Mouse (Mus musculus): ENCODE results near the gene Rbm38.

The Rbm38 gene

GRCm38 (mm10) chr2:173057623-173058022 lies 37.3 kb downstream of the Rbm38 start:
- no peak for DNase-seq (ENCODE audit: extremely low read depth, low read depth, low spot score)

GRCm38 (mm10) chr2:173058263-173058662 lies 38.0 kb downstream of the Rbm38 start:
- no peak for DNase-seq (ENCODE audit: extremely low read depth, low read depth, low spot score)

GRCm38 (mm10) chr2:173060450-173060849 lies 40.2 kb downstream of the Rbm38 start:
- DNase-seq (ENCODE audit: extremely low read depth, low read depth, low spot score), result no peak

- no peak for DNase-seq (ENCODE audit: extremely low read depth, low read depth, low spot score)
Measured at GRCm38 (mm10) chr2:173061443-173062351, 41.4 kb downstream of the Rbm38 start.

- DNase-seq (ENCODE audit: extremely low read depth, low read depth, low spot score), result no peak
Measured at GRCm38 (mm10) chr2:173063219-173063618, 42.9 kb downstream of the Rbm38 start.

- no peak for DNase-seq (ENCODE audit: extremely low read depth, low read depth, low spot score)
Measured at GRCm38 (mm10) chr2:173064864-173065263, 44.6 kb downstream of the Rbm38 start.

- no peak for DNase-seq (ENCODE audit: extremely low read depth, low read depth, low spot score)
Measured at GRCm38 (mm10) chr2:173072948-173073347, 52.6 kb downstream of the Rbm38 start.

GRCm38 (mm10) chr2:173073666-173074065 lies 53.4 kb downstream of the Rbm38 start:
- no peak for DNase-seq (ENCODE audit: extremely low read depth, low read depth, low spot score)

GRCm38 (mm10) chr2:173076921-173077320 lies 56.6 kb downstream of the Rbm38 start:
- DNase-seq (ENCODE audit: extremely low read depth, low read depth, low spot score), result no peak

GRCm38 (mm10) chr2:173079766-173080549 lies 59.7 kb downstream of the Rbm38 start:
- DNase-seq (ENCODE audit: extremely low read depth, low read depth, low spot score), result no peak

- no peak for DNase-seq (ENCODE audit: extremely low read depth, low read depth, low spot score)
Measured at GRCm38 (mm10) chr2:173080785-173081241, 60.5 kb downstream of the Rbm38 start.

GRCm38 (mm10) chr2:173082706-173083105 lies 62.4 kb downstream of the Rbm38 start:
- DNase-seq (ENCODE audit: extremely low read depth, low read depth, low spot score), result no peak

GRCm38 (mm10) chr2:173083106-173083505 lies 62.8 kb downstream of the Rbm38 start:
- DNase-seq (ENCODE audit: extremely low read depth, low read depth, low spot score), result no peak

GRCm38 (mm10) chr2:173083712-173084475 lies 63.6 kb downstream of the Rbm38 start:
- DNase-seq (ENCODE audit: extremely low read depth, low read depth, low spot score), result no peak

All from fat pad, adult 2 months (tissue).